Mouse (Mus musculus) bone marrow, adult 2 months (tissue): ENCODE results near the gene Rnf4.

Experiments used
- CTCF ChIP-seq: fragments of 200-500 bp; IDR thresholded peaks from 2 replicates; pipeline ENCODE4 v1.5.1; 2011; ENCODE audit warnings: low read length, control low read depth; ENCODE audit not compliant: control insufficient read depth, insufficient read depth
- POLR2A ChIP-seq: fragments of 200-500 bp; IDR thresholded peaks from 2 replicates; pipeline ENCODE4 v1.6.1; 2011; ENCODE audit warnings: low read depth, mild to moderate bottlenecking, control low read depth, low read length, borderline replicate concordance; ENCODE audit not compliant: control insufficient read depth

GRCm38 (mm10) chr5:34395347-34395746 is 59.3 kb downstream of the Rnf4 start:
- TF ChIP-seq CTCF (no peak), POLR2A (no peak)
